Mouse (Mus musculus) liver, embryonic 16.5 days (tissue): ENCODE results near the gene Szrd1. TPM values are rescaled to one million over a fixed set of nuclear protein-coding genes. Genes with fewer than 3 reads are reported as not detected.
A peak's percentile ranks its signal among the peaks of the same experiment; 100 is the strongest.

ENCODE experiments used
- ATAC-seq: fragments of 200-750 bp; cut with Nextera tagmentation; 2 replicates; pipeline ENCODE4 v1.8.0; 2017; ENCODE audit warnings: low read depth, mild to moderate bottlenecking, moderate number of reproducible peaks, moderate library complexity
- H3K27ac ChIP-seq: fragments of 300-500 bp; sonication (generic); 2 replicates; pipeline ENCODE4 v1.5.1; 2014; ENCODE audit warnings: mild to moderate bottlenecking, low read length
- H3K27me3 ChIP-seq: fragments of 300-500 bp; sonication (generic); 2 replicates; pipeline ENCODE4 v1.6.1; 2014; ENCODE audit warnings: low read depth, low read length, mixed read lengths; ENCODE audit not compliant: control insufficient read depth, insufficient read depth
- H3K36me3 ChIP-seq: fragments of 300-500 bp; sonication (generic); 2 replicates; pipeline ENCODE4 v1.6.1; 2014; ENCODE audit warnings: mild to moderate bottlenecking; ENCODE audit not compliant: control insufficient read depth, insufficient read depth
- H3K4me1 ChIP-seq: fragments of 300-500 bp; sonication (generic); 2 replicates; pipeline ENCODE4 v1.6.1; 2014; ENCODE audit warnings: low read depth, low read length, mixed read lengths; ENCODE audit not compliant: control insufficient read depth
- H3K4me2 ChIP-seq: fragments of 300-500 bp; sonication (generic); 2 replicates; pipeline ENCODE4 v1.6.1; 2014; ENCODE audit warnings: low read depth, low read length, mixed read lengths
- H3K4me3 ChIP-seq: fragments of 300-500 bp; sonication (generic); 2 replicates; pipeline ENCODE4 v1.5.1; 2014; ENCODE audit warnings: low read depth, mild to moderate bottlenecking, low read length
- H3K9ac ChIP-seq: fragments of 300-500 bp; sonication (generic); 2 replicates; pipeline ENCODE4 v1.6.1; 2014; ENCODE audit warnings: low read depth, low read length
- H3K9me3 ChIP-seq: fragments of 300-500 bp; sonication (generic); replicated peaks from 2 replicates; pipeline ENCODE4 v1.6.1; 2016; ENCODE audit warnings: low read length; ENCODE audit not compliant: control insufficient read depth
- WGBS: fragments of 180-500 bp; shearing (Covaris S2); extraction: QIAGEN DNeasy Blood & Tissue Kit; methylation state at CpG from one replicate; pipeline ENCODE4 v1.1.7; 2014; ENCODE audit not compliant: insufficient replicate concordance; 5-methylcytosine and 5-hydroxymethylcytosine counted together
- polyA plus RNA-seq: library from polyadenylated mRNA; unstranded; fragments of >200 nt; fragmentation: Nextera tagmentation; extraction: Ambion mirVana; gene quantifications from 2 replicates; pipeline ENCODE4 v1.2.1, GENCODE M21; 2015

Szrd1 gene
- polyA plus RNA-seq, 1 experiment from 2014 or later, result 18.1 TPM

DNA sequence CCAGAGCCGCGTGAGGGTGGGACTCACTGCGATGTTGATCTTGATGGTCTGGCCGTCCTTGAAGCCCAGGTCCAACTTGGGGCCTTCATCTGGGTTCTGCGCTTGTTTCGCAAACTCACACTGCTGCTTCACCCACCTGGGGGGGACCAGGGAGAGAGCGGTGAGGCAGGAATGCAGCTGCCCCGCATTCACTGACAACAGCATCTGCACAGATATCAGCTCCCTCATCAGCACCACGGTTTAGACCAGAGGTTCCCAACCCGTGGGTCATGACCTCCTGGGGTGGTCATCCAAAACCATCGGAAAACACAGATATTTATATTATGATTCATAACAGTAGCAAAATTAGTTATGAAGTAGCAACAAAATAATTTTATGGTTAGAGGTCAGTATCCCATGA lies 67.1 kb downstream of the Szrd1 start:
- ATAC-seq, result no peak
- no peaks in the 10 kb centered on the region for H3K27me3 ChIP-seq
- H3K27ac ChIP-seq, result no peak overlapping the region
- WGBS, result 85% methylated on average over 11 of the region's 11 CpGs
- peaks cover 69% of the 10 kb centered on the region for H3K4me1 ChIP-seq
- no peak overlapping the region for H3K4me3 ChIP-seq
- no peak overlapping the region for H3K4me2 ChIP-seq
- no peak overlapping the region for H3K9ac ChIP-seq
- H3K9me3 ChIP-seq, result no peaks in the 10 kb centered on the region
- peaks cover 61% of the 10 kb centered on the region for H3K36me3 ChIP-seq

DNA sequence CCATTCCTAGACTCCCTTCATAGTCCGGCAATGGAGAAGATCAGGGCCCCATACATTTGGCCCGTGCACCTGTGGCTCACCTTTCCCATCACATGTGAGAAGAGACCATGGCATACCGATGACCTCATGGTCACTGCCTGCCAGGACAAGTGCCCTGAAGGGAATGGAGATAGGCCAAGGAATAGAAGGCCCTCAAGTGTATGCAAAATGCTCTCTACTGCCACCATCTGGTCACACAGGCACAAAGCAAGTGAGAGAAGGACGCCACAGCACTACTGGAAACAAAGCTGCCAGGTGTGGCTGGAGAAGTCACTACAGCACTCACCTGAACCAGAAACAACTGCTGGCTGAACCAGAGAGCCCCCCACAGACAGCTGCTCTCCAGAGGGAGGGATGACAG lies 69.8 kb downstream of the Szrd1 start:
- Histone ChIP-seq H3K27me3 (no peaks in the 10 kb centered on the region), H3K27ac (peak overlapping the region; percentile 31), H3K4me2 (no peak overlapping the region), H3K9ac (no peak overlapping the region), H3K9me3 (no peaks in the 10 kb centered on the region), H3K4me3 (no peak overlapping the region), H3K36me3 (peaks cover 75% of the 10 kb centered on the region), H3K4me1 (peaks cover 43% of the 10 kb centered on the region)
- 39% methylated on average over 4 of the region's 4 CpGs for WGBS
- no peak for ATAC-seq

DNA sequence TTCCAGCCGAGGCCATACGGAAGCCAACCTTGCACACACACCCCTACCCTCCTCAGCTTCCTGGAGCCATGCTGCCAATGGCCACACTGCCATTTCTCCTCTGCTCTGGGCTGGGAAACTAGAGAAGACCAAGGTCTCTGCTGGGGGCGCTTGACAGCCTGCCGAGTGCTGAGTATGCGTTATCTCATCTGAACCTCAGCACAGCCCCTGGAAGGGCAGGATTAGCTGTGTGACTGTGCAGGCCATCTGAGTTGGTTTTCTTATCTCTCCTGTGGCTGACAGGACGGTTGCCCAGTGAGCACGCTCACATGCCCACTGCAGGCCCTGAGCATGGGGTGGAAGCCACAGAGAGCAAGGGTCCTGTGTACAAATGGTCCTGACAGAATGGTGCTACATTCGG lies 70.9 kb downstream of the Szrd1 start:
- H3K4me1 ChIP-seq, result peaks cover 33% of the 10 kb centered on the region
- WGBS, result 25% methylated on average over 8 of the region's 8 CpGs
- H3K36me3 ChIP-seq, result peaks cover 72% of the 10 kb centered on the region
- H3K27ac ChIP-seq, result peak overlapping the region; percentile 31
- no peak overlapping the region for H3K4me2 ChIP-seq
- ATAC-seq, result peak; percentile 79
- H3K9ac ChIP-seq, result no peak overlapping the region; the same call in 1 of the 2 replicates
- H3K27me3 ChIP-seq, result no peaks in the 10 kb centered on the region
- no peak overlapping the region for H3K4me3 ChIP-seq
- H3K9me3 ChIP-seq, result no peaks in the 10 kb centered on the region

DNA sequence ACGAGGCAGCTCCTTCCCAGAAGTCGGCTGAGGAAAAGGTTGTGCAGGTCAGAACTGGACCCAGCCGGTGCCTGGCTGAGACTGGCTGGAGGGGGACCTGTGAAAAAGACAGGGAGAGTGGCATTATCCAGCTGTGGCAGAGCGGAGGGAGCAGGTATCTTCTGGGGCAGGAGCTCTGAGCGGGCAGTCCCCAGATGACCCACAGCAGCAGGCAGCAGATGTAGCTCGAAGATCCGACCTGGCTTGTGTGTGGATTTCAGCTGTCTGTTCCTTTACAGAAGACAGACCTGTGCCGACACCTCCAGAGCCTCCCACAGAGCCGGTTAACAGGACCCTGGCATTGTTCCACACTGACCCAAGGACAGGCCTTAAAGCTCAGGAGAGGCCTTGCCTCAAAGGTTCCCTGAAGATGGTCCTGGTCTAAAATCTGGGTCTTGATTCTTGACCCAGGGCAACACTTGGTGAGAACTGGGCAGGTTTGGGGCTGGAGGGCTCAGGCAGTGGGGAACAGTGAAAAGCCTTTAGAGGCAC lies 72.0 kb downstream of the Szrd1 start:
- H3K4me1 ChIP-seq, result peaks cover 24% of the 10 kb centered on the region
- H3K27ac ChIP-seq, result no peak overlapping the region
- no peaks in the 10 kb centered on the region for H3K9me3 ChIP-seq
- WGBS, result 81% methylated on average over 9 of the region's 9 CpGs
- no peak for ATAC-seq
- no peaks in the 10 kb centered on the region for H3K27me3 ChIP-seq
- H3K4me2 ChIP-seq, result no peak overlapping the region
- H3K36me3 ChIP-seq, result peaks cover 61% of the 10 kb centered on the region
- no peak overlapping the region for H3K9ac ChIP-seq
- no peak overlapping the region for H3K4me3 ChIP-seq

DNA sequence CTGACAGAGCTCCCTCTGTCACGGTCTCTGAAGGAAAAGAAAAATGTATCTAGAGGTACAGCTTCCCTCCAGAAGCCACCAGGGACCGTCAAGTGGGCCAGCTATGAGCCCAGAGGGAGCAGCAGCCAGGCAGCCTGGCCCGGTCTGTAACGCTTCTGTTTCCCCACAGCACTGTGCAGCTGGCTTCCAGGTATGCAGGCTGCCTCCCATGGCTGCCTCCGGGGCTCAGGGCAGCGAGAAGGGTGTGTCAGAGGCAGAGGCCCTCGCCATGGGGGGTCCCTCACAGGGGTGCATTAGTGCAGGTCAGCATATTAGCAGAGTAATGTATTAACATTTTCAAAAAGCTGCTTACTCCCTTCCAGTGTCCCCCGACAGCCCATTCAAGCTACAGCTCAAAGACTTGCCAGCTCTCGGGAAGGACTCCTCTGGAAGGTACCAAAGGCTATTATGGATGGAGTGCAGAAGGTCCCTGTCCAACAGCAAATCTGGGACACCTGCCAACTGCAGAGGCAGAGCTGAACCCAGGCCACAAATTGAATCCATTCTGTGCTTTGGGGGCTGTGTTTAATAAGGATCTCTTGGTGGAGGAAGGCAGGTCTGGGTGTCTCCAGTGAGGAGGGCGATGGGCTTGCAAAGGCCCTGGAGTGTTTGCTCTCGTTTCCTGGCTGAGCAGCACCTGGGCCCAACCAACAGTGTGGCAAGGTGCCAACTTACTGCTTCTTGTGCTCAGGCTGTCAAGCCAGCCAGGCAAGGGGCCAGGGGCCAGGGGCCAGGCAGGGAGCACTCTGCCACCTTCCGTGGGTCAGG lies 72.7 kb downstream of the Szrd1 start:
- H3K27ac ChIP-seq, result no peak overlapping the region
- WGBS, result 80% methylated on average over 12 of the region's 12 CpGs
- H3K36me3 ChIP-seq, result peaks cover 56% of the 10 kb centered on the region
- no peaks in the 10 kb centered on the region for H3K9me3 ChIP-seq
- no peaks in the 10 kb centered on the region for H3K27me3 ChIP-seq
- no peak for ATAC-seq
- H3K4me3 ChIP-seq, result no peak overlapping the region
- H3K9ac ChIP-seq, result no peak overlapping the region
- H3K4me1 ChIP-seq, result peaks cover 22% of the 10 kb centered on the region
- H3K4me2 ChIP-seq, result no peak overlapping the region

DNA sequence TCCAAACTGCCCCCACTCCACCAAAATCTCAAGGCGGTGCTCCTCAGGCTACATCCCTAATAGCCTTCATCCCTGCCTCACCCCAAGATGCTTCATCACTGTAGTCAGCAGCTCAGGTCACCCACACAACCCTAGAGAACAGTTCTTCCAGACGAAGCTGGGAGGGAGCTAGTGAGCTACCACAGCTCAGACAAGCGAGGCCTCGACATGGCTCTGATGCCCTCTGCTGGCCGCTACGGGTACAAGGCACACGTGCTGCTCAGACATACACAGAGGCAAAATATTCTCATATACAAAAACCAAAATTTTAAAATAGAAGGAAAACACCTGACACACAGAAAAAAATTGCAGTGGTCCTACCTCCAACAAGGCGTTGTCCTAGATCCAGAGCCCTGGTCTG lies 74.5 kb downstream of the Szrd1 start:
- H3K4me1 ChIP-seq, result peaks cover 30% of the 10 kb centered on the region
- 7% methylated on average over 8 of the region's 8 CpGs for WGBS
- ATAC-seq, result no peak

DNA sequence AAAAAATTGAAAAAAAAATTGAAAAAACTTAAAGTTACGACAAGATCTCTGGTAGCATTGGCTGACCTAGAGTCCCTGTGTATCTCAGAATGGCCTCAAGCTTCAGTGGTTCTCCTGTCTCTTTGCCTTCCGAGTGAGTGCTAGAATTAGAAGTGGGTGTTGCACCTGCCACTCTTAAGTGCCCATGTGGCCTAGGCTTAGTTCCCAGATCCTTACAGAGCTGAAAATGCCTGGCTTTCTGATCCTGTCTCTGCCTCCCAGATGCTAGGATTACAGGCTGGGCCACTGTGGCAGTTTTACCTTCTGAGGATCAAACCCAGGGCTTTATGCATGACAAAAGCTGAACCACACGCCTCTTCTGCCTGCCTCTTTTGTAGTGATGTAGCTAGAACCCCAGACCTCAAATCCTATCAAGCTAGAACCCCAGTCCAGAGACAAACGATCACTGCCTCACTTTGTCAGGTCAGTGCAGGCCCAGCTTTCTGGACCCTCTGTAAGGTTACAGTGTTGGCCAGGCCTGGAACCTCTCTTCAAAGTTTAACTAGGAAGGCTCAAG lies 75.4 kb downstream of the Szrd1 start:
- H3K9ac ChIP-seq, result no peak overlapping the region
- peaks cover 27% of the 10 kb centered on the region for H3K4me1 ChIP-seq
- no peak overlapping the region for H3K4me3 ChIP-seq
- peaks cover 31% of the 10 kb centered on the region for H3K36me3 ChIP-seq
- WGBS, result 82% methylated on average over 4 of the region's 4 CpGs
- H3K27ac ChIP-seq, result no peak overlapping the region
- H3K27me3 ChIP-seq, result no peaks in the 10 kb centered on the region
- ATAC-seq, result no peak
- H3K4me2 ChIP-seq, result no peak overlapping the region
- no peaks in the 10 kb centered on the region for H3K9me3 ChIP-seq

More for the DNA sequence above, 74.5 kb downstream of the Szrd1 start:
- H3K36me3 ChIP-seq, result peaks cover 40% of the 10 kb centered on the region
- H3K27ac ChIP-seq, result no peak overlapping the region
- no peaks in the 10 kb centered on the region for H3K27me3 ChIP-seq
- no peaks in the 10 kb centered on the region for H3K9me3 ChIP-seq
- no peak overlapping the region for H3K9ac ChIP-seq
- H3K4me3 ChIP-seq, result no peak overlapping the region
- no peak overlapping the region for H3K4me2 ChIP-seq
